Mouse (Mus musculus) heart, embryonic 11.5 days (tissue): ENCODE data around the gene Olfr62. TPM values are rescaled to one million over a fixed set of nuclear protein-coding genes. Genes with fewer than 3 reads are reported as not detected.

Experiments
- polyA plus RNA-seq: library from polyadenylated mRNA; unstranded; fragments of >200 nt; fragmentation: Nextera tagmentation; extraction: Ambion mirVana; gene quantifications from 2 replicates; pipeline ENCODE4 v1.2.1, GENCODE M21; 2014

Gene Olfr62
- polyA plus RNA-seq, 1 experiment from 2014 or later: not detected

Other genes with a start within 250 kb of the Olfr62 start
- gene Szt2, start 249.7 kb upstream of the Olfr62 start, polyA plus RNA-seq: 6.6 and 7.6 TPM in 2 replicates
- gene Med8, start 249.6 kb upstream of the Olfr62 start, polyA plus RNA-seq: 91.1 and 95.1 TPM in 2 replicates
- 59.7 and 68.4 TPM in 2 replicates for gene Elovl1, start 230.9 kb upstream of the Olfr62 start, polyA plus RNA-seq
- gene Cdc20, start 221.6 kb upstream of the Olfr62 start, polyA plus RNA-seq: 169 and 179 TPM in 2 replicates
- 3.7 and 4.4 TPM in 2 replicates for gene Mpl, start 201.4 kb upstream of the Olfr62 start, polyA plus RNA-seq
- gene Tie1, start 168.9 kb upstream of the Olfr62 start, polyA plus RNA-seq: 34.6 and 40.9 TPM in 2 replicates
- 0.31 and 0.39 TPM in 2 replicates for gene 2610528J11Rik, start 132.0 kb upstream of the Olfr62 start, polyA plus RNA-seq
- gene Tmem125, start 114.9 kb upstream of the Olfr62 start, polyA plus RNA-seq: 0.16 and 0.45 TPM in 2 replicates
- gene Cfap57, start 38.2 kb upstream of the Olfr62 start, polyA plus RNA-seq: 1.2 and 1.5 TPM in 2 replicates
- 106 and 111 TPM in 2 replicates for gene Ebna1bp2, start 38.2 kb upstream of the Olfr62 start, polyA plus RNA-seq
- gene Olfr1342, start 33.8 kb downstream of the Olfr62 start, polyA plus RNA-seq: not detected in 2 replicates
- gene Olfr1341, start 44.6 kb downstream of the Olfr62 start, polyA plus RNA-seq: not detected in 2 replicates
- gene Olfr1340, start 61.2 kb downstream of the Olfr62 start, polyA plus RNA-seq: not detected in 2 replicates
- not detected in 2 replicates for gene Olfr1339, start 73.2 kb downstream of the Olfr62 start, polyA plus RNA-seq
- not detected in 2 replicates for gene Olfr1338, start 99.8 kb downstream of the Olfr62 start, polyA plus RNA-seq
- gene Olfr1337, start 123.6 kb downstream of the Olfr62 start, polyA plus RNA-seq: not detected in 2 replicates
- not detected in 2 replicates for gene Olfr1335, start 151.0 kb downstream of the Olfr62 start, polyA plus RNA-seq
- not detected in 2 replicates for gene Olfr1333, start 177.3 kb downstream of the Olfr62 start, polyA plus RNA-seq
- gene Olfr1331, start 205.7 kb downstream of the Olfr62 start, polyA plus RNA-seq: not detected in 2 replicates
- not detected in 2 replicates for gene Olfr1330, start 229.6 kb downstream of the Olfr62 start, polyA plus RNA-seq